In genomic region chr1:170380505-170380904, GRCm38 (mm10) we compare ENCODE assay signal across 11 mouse cellular contexts.
"Had no signal": no experiment of that assay in that cellular context is flagged by ENCODE, and none has a peak within 500 bp of the region (broad histone marks: within the 10 kb centered on the region; RNA-seq: fewer than 3 reads in every experiment).

No protein-coding gene starts in this region.

- DNase-seq: kidney, postnatal 10 days; kidney, postnatal 4 days; lung, adult 2 months; lung, postnatal 36 days; thymus, postnatal 14 days had no signal

- H3K4me3 ChIP-seq: layer of hippocampus, adult 2 months; limb, embryonic 10.5 days; liver, embryonic 15.5 days had no signal

- ATAC-seq: lung, postnatal 0 days had no signal

- H3K4me2 ChIP-seq: liver, embryonic 11.5 days; liver, embryonic 15.5 days had no signal

- H3K9ac ChIP-seq: liver, embryonic 15.5 days had no signal

- H3K4me1 ChIP-seq: limb, embryonic 10.5 days; liver, embryonic 15.5 days had no signal

- H3K9me3 ChIP-seq: limb, embryonic 10.5 days; liver, embryonic 15.5 days had no signal

- H3K27ac ChIP-seq: layer of hippocampus, adult 2 months; limb, embryonic 10.5 days; liver, embryonic 15.5 days; stomach, postnatal 0 days had no signal

- H3K36me3 ChIP-seq: limb, embryonic 10.5 days; liver, embryonic 15.5 days had no signal

- H3K27me3 ChIP-seq: liver, embryonic 15.5 days had no signal
